Mouse (Mus musculus) monocyte, adult 5-6 weeks (primary cell): ENCODE data around the gene Mrpl50. TPM values are rescaled to one million over a fixed set of nuclear protein-coding genes. Genes with fewer than 3 reads are reported as not detected.

Source experiments
- ATAC-seq: fragments of 153-309, 156-312 bp; replicated peaks from 2 replicates; pipeline ENCODE4 v1.8.0; 2017; ENCODE audit warnings: mild to moderate bottlenecking; ENCODE audit not compliant: low TSS enrichment, insufficient number of reproducible peaks, severe bottlenecking, poor library complexity, low FRiP score
- total RNA-seq: library from RNA; stranded (forward); fragments of 200-1000, 200-491, 200-594 nt; gene quantifications from 3 replicates; pipeline ENCODE4 v1.2.3, GENCODE M21; 2017

The Mrpl50 gene
- 14.9 to 18.6 TPM (median 15.7 TPM) in 3 replicates for total RNA-seq

GRCm38 (mm10) chr4:49520572-49521340 lies at the start of gene Mrpl50, which contains the start of gene Zfp189:
TSS of gene Mrpl50 (minus strand) at chr4:49521093.
TSS of gene Zfp189 (plus strand) at chr4:49521176.
- ATAC-seq, result peak; percentile 99

- ATAC-seq, result peak; percentile 83
These were observed 46.7 kb upstream of the Mrpl50 start for GRCm38 (mm10) chr4:49567613-49568012.

- 0 out of 2 replicates have a peak, but pooled peaks have one; percentile 13 for ATAC-seq
These were observed 39.3 kb upstream of the Mrpl50 start for GRCm38 (mm10) chr4:49559915-49560772.

- no peak for ATAC-seq
These were observed 37.3 kb upstream of the Mrpl50 start for GRCm38 (mm10) chr4:49558181-49558580.

GRCm38 (mm10) chr4:49557375-49557774 lies 36.5 kb upstream of the Mrpl50 start:
- no peak for ATAC-seq

GRCm38 (mm10) chr4:49553380-49553779 lies 32.5 kb upstream of the Mrpl50 start:
- no peak for ATAC-seq

- ATAC-seq, result no peak
These were observed 28.5 kb upstream of the Mrpl50 start, which contains the start of gene Aldob for GRCm38 (mm10) chr4:49549383-49549782. TSS of gene Aldob (minus strand) at chr4:49549546.

GRCm38 (mm10) chr4:49547544-49548219 lies 26.8 kb upstream of the Mrpl50 start:
- no peak for ATAC-seq

- no peak for ATAC-seq
These were observed 26.1 kb upstream of the Mrpl50 start for GRCm38 (mm10) chr4:49546873-49547543.

- ATAC-seq, result no peak
These were observed 25.1 kb upstream of the Mrpl50 start for GRCm38 (mm10) chr4:49546026-49546425.

GRCm38 (mm10) chr4:49540966-49541365 lies 20.1 kb upstream of the Mrpl50 start:
- no peak for ATAC-seq

GRCm38 (mm10) chr4:49539665-49540064 lies 18.8 kb upstream of the Mrpl50 start:
- no peak for ATAC-seq

GRCm38 (mm10) chr4:49536671-49537070 lies 15.8 kb upstream of the Mrpl50 start:
- no peak for ATAC-seq

- ATAC-seq, result no peak
These were observed 14.9 kb upstream of the Mrpl50 start for GRCm38 (mm10) chr4:49535675-49536294.

GRCm38 (mm10) chr4:49535036-49535435 lies 14.1 kb upstream of the Mrpl50 start:
- ATAC-seq, result no peak

GRCm38 (mm10) chr4:49522576-49522975 lies 1.7 kb upstream of the Mrpl50 start:
- no peak for ATAC-seq

GRCm38 (mm10) chr4:49521346-49521745 lies 453 bp upstream of the Mrpl50 start:
- no peak; the same call in 1 of the 2 replicates for ATAC-seq

- no peak for ATAC-seq
These were observed 1.4 kb downstream of the Mrpl50 start for GRCm38 (mm10) chr4:49519476-49519875.
